Mouse (Mus musculus): Measurements from ENCODE around the gene Cfap61. TPM values are rescaled to one million over a fixed set of nuclear protein-coding genes. Genes with fewer than 3 reads are reported as not detected.

Gene Cfap61
- polyA plus RNA-seq, 2 experiments, result not detected

DNA sequence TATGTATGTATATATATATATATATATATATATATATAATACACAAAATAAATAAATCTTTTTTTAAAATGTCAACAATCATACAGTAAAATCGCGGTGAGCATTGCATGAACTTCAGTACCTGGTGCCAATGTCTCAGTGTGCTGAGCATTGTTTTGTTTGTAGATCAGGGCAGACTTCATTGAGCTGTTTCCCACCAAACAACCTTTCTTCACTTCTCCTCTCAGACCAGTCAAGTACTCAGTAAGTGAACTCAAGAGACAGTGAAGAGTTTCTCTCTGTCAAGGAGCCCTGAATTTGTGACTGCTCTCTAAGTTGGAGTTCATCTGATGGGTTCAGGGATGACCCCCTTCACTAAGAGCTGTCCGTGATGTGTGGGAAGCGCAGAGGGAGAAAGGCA lies 38.0 kb downstream of the Cfap61 start:
- no peak overlapping the region for H3K27ac ChIP-seq
- ATAC-seq (ENCODE audit: insufficient read depth), result no peak
- TF ChIP-seq EP300 (IDR thresholded peaks at IDR 0.05; ENCODE audit: low read depth) (no peak), CTCF (IDR thresholded peaks at IDR 0.05; ENCODE audit: low read depth) (no peak)
- H3K9ac ChIP-seq (replicated peaks), result no peak overlapping the region
- DNase-seq (ENCODE audit: low read depth in 3 of 3, low spot score in 3 of 3), result no peak
- no peaks in the 10 kb centered on the region for H3K9me3 ChIP-seq (ENCODE audit: control insufficient read depth, low read length)
- no peaks in the 10 kb centered on the region for H3K4me1 ChIP-seq (replicated peaks; ENCODE audit: control insufficient read depth in 2 of 2, insufficient read depth in 2 of 2, low read length in 1 of 2)
- 81% methylated on average over 4 of the region's 4 CpGs for WGBS (ENCODE audit: insufficient replicate concordance)
- H3K27me3 ChIP-seq (ENCODE audit: control insufficient read depth, insufficient read depth, low read length), result no peaks in the 10 kb centered on the region
- H3K4me2 ChIP-seq (ENCODE audit: low read depth), result no peak overlapping the region
- no peak overlapping the region for H3K4me3 ChIP-seq (ENCODE audit: insufficient read depth in 1 of 2, low read depth in 2 of 2, low read length in 2 of 2)
- H3K36me3 ChIP-seq (replicated peaks; ENCODE audit: control insufficient read depth, insufficient read depth, low read depth), result no peaks in the 10 kb centered on the region

DNA sequence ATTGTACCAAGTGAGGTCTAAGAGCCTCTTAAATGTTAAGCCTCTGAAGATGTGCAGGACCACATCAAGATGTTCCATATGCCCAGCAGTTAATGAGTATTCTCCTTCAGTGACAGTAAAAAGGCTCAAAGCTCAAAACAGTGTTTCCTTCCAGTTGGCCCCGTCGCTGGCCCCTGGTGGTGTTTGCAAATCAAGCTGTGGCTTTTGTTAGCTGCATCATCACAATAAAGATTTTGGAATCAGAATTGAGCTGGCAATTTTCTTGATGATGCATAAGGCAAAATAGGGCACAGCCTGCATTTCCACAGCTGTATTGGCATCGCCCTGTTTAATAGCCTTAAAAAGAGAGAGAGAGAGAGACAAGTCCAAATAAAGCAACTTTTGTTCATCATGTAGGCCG lies 45.0 kb downstream of the Cfap61 start:
- Histone ChIP-seq H3K27ac (no peak overlapping the region), H3K27me3 (ENCODE audit: control insufficient read depth, insufficient read depth, low read length) (no peaks in the 10 kb centered on the region), H3K9me3 (ENCODE audit: control insufficient read depth, low read length) (no peaks in the 10 kb centered on the region), H3K4me1 (replicated peaks; ENCODE audit: control insufficient read depth in 2 of 2, insufficient read depth in 2 of 2, low read length in 1 of 2) (no peaks in the 10 kb centered on the region), H3K4me3 (ENCODE audit: insufficient read depth in 1 of 2, low read depth in 2 of 2, low read length in 2 of 2) (no peak overlapping the region), H3K36me3 (replicated peaks; ENCODE audit: control insufficient read depth, insufficient read depth, low read depth) (no peaks in the 10 kb centered on the region), H3K9ac (replicated peaks) (no peak overlapping the region), H3K4me2 (ENCODE audit: low read depth) (no peak overlapping the region)
- no peak for TF ChIP-seq CTCF (IDR thresholded peaks at IDR 0.05; ENCODE audit: low read depth)
- TF ChIP-seq EP300 (IDR thresholded peaks at IDR 0.05; ENCODE audit: low read depth), result no peak
- WGBS (ENCODE audit: insufficient replicate concordance), result 59% methylated on average over 4 of the region's 4 CpGs
- no peak for DNase-seq (ENCODE audit: low read depth in 3 of 3, low spot score in 3 of 3)
- ATAC-seq (ENCODE audit: insufficient read depth), result no peak

DNA sequence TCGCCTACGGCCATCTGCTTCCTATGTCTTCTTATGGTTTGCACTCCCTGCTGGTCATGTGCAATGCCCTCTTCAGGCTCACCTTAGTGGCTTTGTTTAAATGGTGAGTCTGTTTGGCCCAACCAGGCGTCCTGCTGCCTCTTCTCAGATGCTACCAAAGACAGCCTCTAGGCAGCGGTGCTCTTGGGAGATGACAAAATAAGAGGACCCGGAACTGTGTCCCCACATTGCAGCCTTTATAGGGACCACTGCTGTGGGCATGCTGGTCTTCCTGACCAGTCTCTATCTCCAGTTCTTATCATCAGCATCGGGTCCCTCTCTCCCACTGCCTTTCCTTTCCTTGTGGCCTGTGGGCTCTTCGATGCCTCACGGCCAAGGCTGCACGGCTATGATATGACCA lies 46.3 kb downstream of the Cfap61 start:
- Histone ChIP-seq H3K36me3 (replicated peaks; ENCODE audit: control insufficient read depth, insufficient read depth, low read depth) (no peaks in the 10 kb centered on the region), H3K4me1 (replicated peaks; ENCODE audit: control insufficient read depth in 2 of 2, insufficient read depth in 2 of 2, low read length in 1 of 2) (no peaks in the 10 kb centered on the region), H3K4me3 (ENCODE audit: insufficient read depth in 1 of 2, low read depth in 2 of 2, low read length in 2 of 2) (no peak overlapping the region), H3K9ac (replicated peaks) (no peak overlapping the region), H3K4me2 (ENCODE audit: low read depth) (no peak overlapping the region), H3K9me3 (ENCODE audit: control insufficient read depth, low read length) (no peaks in the 10 kb centered on the region), H3K27me3 (ENCODE audit: control insufficient read depth, insufficient read depth, low read length) (no peaks in the 10 kb centered on the region), H3K27ac (no peak overlapping the region)
- DNase-seq (ENCODE audit: low read depth in 3 of 3, low spot score in 3 of 3), result no peak
- TF ChIP-seq EP300 (IDR thresholded peaks at IDR 0.05; ENCODE audit: low read depth) (no peak), CTCF (IDR thresholded peaks at IDR 0.05; ENCODE audit: low read depth) (no peak)
- no peak for ATAC-seq (ENCODE audit: insufficient read depth)
- WGBS (ENCODE audit: insufficient replicate concordance), result 58% methylated on average over 9 of the region's 9 CpGs

DNA sequence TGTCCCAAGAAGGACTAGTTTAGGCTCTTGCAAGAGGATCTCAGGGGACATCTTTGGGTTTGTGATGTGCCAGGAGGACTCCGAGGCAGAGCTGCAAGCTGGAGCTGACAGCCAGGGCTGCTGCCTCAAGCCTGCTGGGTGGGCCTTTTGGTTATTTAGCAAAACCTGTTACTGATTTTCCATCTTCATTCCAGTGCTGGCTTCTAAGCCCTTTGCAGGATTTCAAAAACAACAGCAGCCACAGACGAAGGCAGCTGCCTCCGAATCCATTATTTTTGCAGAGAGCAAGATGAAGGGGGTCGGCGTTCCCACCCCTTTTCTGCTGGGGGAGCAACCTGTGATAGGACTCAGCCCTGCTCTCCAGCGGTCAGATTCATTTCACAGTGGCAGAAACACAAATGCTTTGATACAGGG lies 47.1 kb downstream of the Cfap61 start:
- no peak overlapping the region for H3K4me2 ChIP-seq (ENCODE audit: low read depth)
- H3K4me3 ChIP-seq (ENCODE audit: insufficient read depth in 1 of 2, low read depth in 2 of 2, low read length in 2 of 2), result no peak overlapping the region
- H3K27ac ChIP-seq, result no peak overlapping the region
- no peak overlapping the region for H3K9ac ChIP-seq (replicated peaks)
- TF ChIP-seq CTCF (IDR thresholded peaks at IDR 0.05; ENCODE audit: low read depth), result no peak
- TF ChIP-seq EP300 (IDR thresholded peaks at IDR 0.05; ENCODE audit: low read depth), result no peak
- 52% methylated on average over 6 of the region's 6 CpGs for WGBS (ENCODE audit: insufficient replicate concordance)
- H3K27me3 ChIP-seq (ENCODE audit: control insufficient read depth, insufficient read depth, low read length), result no peaks in the 10 kb centered on the region
- DNase-seq (ENCODE audit: low read depth in 3 of 3, low spot score in 3 of 3), result no peak
- ATAC-seq (ENCODE audit: insufficient read depth), result no peak
- no peaks in the 10 kb centered on the region for H3K36me3 ChIP-seq (replicated peaks; ENCODE audit: control insufficient read depth, insufficient read depth, low read depth)
- no peaks in the 10 kb centered on the region for H3K4me1 ChIP-seq (replicated peaks; ENCODE audit: control insufficient read depth in 2 of 2, insufficient read depth in 2 of 2, low read length in 1 of 2)
- H3K9me3 ChIP-seq (ENCODE audit: control insufficient read depth, low read length), result no peaks in the 10 kb centered on the region

DNA sequence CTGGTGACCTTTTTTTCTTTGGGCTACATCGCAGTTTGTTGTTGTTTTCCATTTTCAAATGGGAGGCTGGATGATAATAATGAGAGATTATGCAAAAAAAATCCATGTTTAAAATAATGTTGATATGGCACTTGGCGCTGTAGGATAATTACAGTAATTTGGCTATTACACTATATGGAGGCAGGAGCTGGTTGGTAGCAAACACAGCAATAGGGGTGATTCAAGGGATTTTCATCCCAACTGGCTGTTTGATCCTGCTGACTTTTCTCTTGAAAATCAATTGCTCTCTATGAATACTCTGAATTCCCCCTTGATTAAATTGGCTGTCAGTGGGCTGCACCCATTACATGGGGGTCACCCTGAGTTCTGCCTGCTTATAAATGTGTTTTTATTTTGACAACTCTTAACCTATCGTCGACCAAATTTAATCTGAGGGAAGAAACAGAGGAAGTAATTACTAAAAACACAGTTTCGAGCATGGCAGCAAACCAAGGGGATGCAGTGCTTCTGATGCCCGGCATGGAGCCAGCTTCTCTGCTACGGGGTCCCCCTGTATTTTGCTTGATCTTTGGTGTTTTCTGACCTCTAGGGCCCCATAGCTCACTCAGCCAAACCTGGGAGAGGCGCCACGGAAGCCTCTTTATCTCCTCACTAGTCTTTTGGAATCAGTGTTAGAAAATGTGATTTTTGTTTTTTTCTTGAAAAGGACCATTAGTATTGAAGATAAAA lies 47.9 kb downstream of the Cfap61 start:
- Histone ChIP-seq H3K27ac (no peak overlapping the region), H3K9ac (replicated peaks) (no peak overlapping the region), H3K4me3 (ENCODE audit: insufficient read depth in 1 of 2, low read depth in 2 of 2, low read length in 2 of 2) (no peak overlapping the region), H3K4me1 (replicated peaks; ENCODE audit: control insufficient read depth in 2 of 2, insufficient read depth in 2 of 2, low read length in 1 of 2) (no peaks in the 10 kb centered on the region), H3K9me3 (ENCODE audit: control insufficient read depth, low read length) (no peaks in the 10 kb centered on the region), H3K4me2 (ENCODE audit: low read depth) (no peak overlapping the region), H3K36me3 (replicated peaks; ENCODE audit: control insufficient read depth, insufficient read depth, low read depth) (no peaks in the 10 kb centered on the region), H3K27me3 (ENCODE audit: control insufficient read depth, insufficient read depth, low read length) (no peaks in the 10 kb centered on the region)
- TF ChIP-seq CTCF (IDR thresholded peaks at IDR 0.05; ENCODE audit: low read depth), result no peak
- TF ChIP-seq EP300 (IDR thresholded peaks at IDR 0.05; ENCODE audit: low read depth), result no peak
- WGBS (ENCODE audit: insufficient replicate concordance), result 58% methylated on average over 9 of the region's 9 CpGs
- no peak for ATAC-seq (ENCODE audit: insufficient read depth)
- DNase-seq (ENCODE audit: low read depth in 3 of 3, low spot score in 3 of 3), result no peak
